Mouse (Mus musculus): ENCODE results near the gene Spata19. TPM values are rescaled to one million over a fixed set of nuclear protein-coding genes. Genes with fewer than 3 reads are reported as not detected.

Spata19 gene
- total RNA-seq, 1 experiment, result not detected

DNA sequence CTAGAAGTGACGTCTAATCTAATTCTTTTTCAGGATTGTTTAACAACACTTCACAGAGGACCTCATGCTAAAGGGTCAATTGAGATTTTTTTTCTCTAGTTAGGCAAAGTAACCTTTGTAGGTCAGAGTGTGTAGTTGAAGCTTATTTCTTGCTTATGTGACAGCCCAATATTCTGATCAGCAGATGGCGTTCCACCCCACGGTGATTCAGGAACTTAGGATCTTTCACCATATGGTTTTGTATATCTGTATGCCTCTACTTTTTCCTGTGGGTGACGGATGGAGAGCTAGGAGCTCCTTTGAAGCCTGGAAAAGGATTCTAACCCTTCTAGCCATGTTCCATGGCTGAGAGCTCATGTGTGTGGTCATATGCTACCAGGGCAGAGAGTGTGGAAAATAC, 27.9 kb downstream of the Spata19 start:
- TF ChIP-seq CHD2 (IDR thresholded peaks at IDR 0.05; ENCODE audit: low read depth, low read length) (no peak), HCFC1 (IDR thresholded peaks at IDR 0.05; ENCODE audit: borderline replicate concordance, insufficient read depth, low read length) (no peak), ZC3H11A (IDR thresholded peaks at IDR 0.05; ENCODE audit: borderline replicate concordance, low read depth, low read length) (no peak), ZNF384 (IDR thresholded peaks at IDR 0.05; ENCODE audit: low read depth, low read length) (no peak), MAFK (IDR thresholded peaks at IDR 0.05; ENCODE audit: insufficient read depth, low read depth, low read length) (no peak)
- Histone ChIP-seq H3K4me1 (ENCODE audit: control insufficient read depth in 2 of 2, insufficient read depth in 2 of 2, low read length in 2 of 2, poor library complexity in 1 of 2) (no peaks in the 10 kb centered on the region), H3K4me3 (ENCODE audit: insufficient read depth in 1 of 2, low read depth in 1 of 2, low read length in 2 of 2, poor library complexity in 1 of 2, severe bottlenecking in 1 of 2) (no peak overlapping the region), H3K9me3 (ENCODE audit: control insufficient read depth, insufficient read depth, low read depth, low read length) (no peaks in the 10 kb centered on the region), H3K27ac (ENCODE audit: insufficient read depth, low read depth, low read length, poor library complexity, severe bottlenecking) (no peak overlapping the region), H3K9ac (ENCODE audit: insufficient read depth, low read depth, low read length, poor library complexity, severe bottlenecking) (no peak overlapping the region), H3K36me3 (ENCODE audit: control insufficient read depth, insufficient read depth, low read length, poor library complexity, severe bottlenecking) (no peaks in the 10 kb centered on the region)
- DNase-seq (ENCODE audit: low read depth, low spot score), result no peak
- in situ Hi-C loops (cut with MboI; ENCODE audit: low sequenced_read_pairs in 2 of 2, unreplicated experiment in 2 of 2), result loop anchor here (25.0 kb wide), 3 partner anchors 313 to 813 kb away; no protein-coding TSS in a partner anchor

DNA sequence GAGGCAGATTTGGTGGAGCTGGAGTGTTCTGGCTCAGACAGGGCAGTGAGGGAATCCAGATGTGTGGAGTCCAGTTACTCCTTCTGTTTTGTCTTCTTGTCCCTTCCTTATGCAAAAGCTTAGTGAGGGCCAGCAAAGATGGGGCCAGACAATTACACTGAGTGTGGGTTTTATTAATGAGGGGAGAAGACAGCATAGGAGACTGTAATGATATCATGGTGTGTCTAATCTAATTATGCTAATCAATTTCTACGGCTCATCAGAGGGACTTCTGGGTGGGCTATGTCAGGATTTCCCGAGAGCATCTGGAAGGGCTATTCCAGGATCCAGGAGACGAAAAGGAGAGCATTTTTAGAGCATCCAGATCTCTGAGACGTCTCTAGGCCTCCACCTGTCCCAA, 32.0 kb downstream of the Spata19 start:
- TF ChIP-seq MAFK (IDR thresholded peaks at IDR 0.05; ENCODE audit: insufficient read depth, low read depth, low read length) (no peak), CHD2 (IDR thresholded peaks at IDR 0.05; ENCODE audit: low read depth, low read length) (no peak), ZC3H11A (IDR thresholded peaks at IDR 0.05; ENCODE audit: borderline replicate concordance, low read depth, low read length) (no peak), HCFC1 (IDR thresholded peaks at IDR 0.05; ENCODE audit: borderline replicate concordance, insufficient read depth, low read length) (no peak), ZNF384 (IDR thresholded peaks at IDR 0.05; ENCODE audit: low read depth, low read length) (no peak)

DNA sequence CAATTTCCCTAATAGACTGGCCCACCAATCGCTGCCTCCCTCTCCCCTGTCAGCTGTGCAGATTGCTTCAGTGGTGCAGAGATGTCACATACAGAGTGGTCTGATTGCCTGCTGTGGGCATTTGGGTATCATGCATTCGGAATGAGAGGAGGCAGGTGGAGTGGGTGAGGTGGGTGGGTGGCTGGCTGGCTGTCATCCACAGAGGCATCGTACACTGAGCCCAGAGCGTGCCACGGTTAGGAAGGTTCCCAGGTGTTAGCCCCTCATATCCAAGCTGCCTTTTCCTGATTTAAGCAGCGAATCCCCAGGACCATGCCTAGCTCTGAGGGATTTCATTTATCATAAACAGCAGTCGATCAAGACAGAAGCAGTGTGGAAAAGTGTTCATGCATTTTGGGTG, 36.7 kb downstream of the Spata19 start:
- Histone ChIP-seq H3K27ac (ENCODE audit: insufficient read depth, low read depth, low read length, poor library complexity, severe bottlenecking) (no peak overlapping the region), H3K36me3 (ENCODE audit: control insufficient read depth, insufficient read depth, low read length, poor library complexity, severe bottlenecking) (no peaks in the 10 kb centered on the region), H3K4me3 (ENCODE audit: insufficient read depth in 1 of 2, low read depth in 1 of 2, low read length in 2 of 2, poor library complexity in 1 of 2, severe bottlenecking in 1 of 2) (no peak overlapping the region), H3K4me1 (ENCODE audit: control insufficient read depth in 2 of 2, insufficient read depth in 2 of 2, low read length in 2 of 2, poor library complexity in 1 of 2) (no peaks in the 10 kb centered on the region), H3K9me3 (ENCODE audit: control insufficient read depth, insufficient read depth, low read depth, low read length) (no peaks in the 10 kb centered on the region), H3K9ac (ENCODE audit: insufficient read depth, low read depth, low read length, poor library complexity, severe bottlenecking) (no peak overlapping the region)
- no peak for TF ChIP-seq ZC3H11A (IDR thresholded peaks at IDR 0.05; ENCODE audit: borderline replicate concordance, low read depth, low read length)
- no peak for TF ChIP-seq MAFK (IDR thresholded peaks at IDR 0.05; ENCODE audit: insufficient read depth, low read depth, low read length)
- TF ChIP-seq HCFC1 (IDR thresholded peaks at IDR 0.05; ENCODE audit: borderline replicate concordance, insufficient read depth, low read length), result no peak
- TF ChIP-seq ZNF384 (IDR thresholded peaks at IDR 0.05; ENCODE audit: low read depth, low read length), result no peak
- no peak for TF ChIP-seq CHD2 (IDR thresholded peaks at IDR 0.05; ENCODE audit: low read depth, low read length)
- DNase-seq (ENCODE audit: low read depth, low spot score), result no peak
- in situ Hi-C loops (cut with MboI; ENCODE audit: low sequenced_read_pairs in 2 of 2, unreplicated experiment in 2 of 2), result no loop called here

More for the DNA sequence above, 32.0 kb downstream of the Spata19 start:
- no peak for DNase-seq (ENCODE audit: low read depth, low spot score)
- Histone ChIP-seq H3K4me1 (ENCODE audit: control insufficient read depth in 2 of 2, insufficient read depth in 2 of 2, low read length in 2 of 2, poor library complexity in 1 of 2) (no peaks in the 10 kb centered on the region), H3K4me3 (ENCODE audit: insufficient read depth in 1 of 2, low read depth in 1 of 2, low read length in 2 of 2, poor library complexity in 1 of 2, severe bottlenecking in 1 of 2) (no peak overlapping the region), H3K27ac (ENCODE audit: insufficient read depth, low read depth, low read length, poor library complexity, severe bottlenecking) (no peak overlapping the region), H3K9me3 (ENCODE audit: control insufficient read depth, insufficient read depth, low read depth, low read length) (no peaks in the 10 kb centered on the region), H3K9ac (ENCODE audit: insufficient read depth, low read depth, low read length, poor library complexity, severe bottlenecking) (no peak overlapping the region), H3K36me3 (ENCODE audit: control insufficient read depth, insufficient read depth, low read length, poor library complexity, severe bottlenecking) (no peaks in the 10 kb centered on the region)
- in situ Hi-C loops (cut with MboI; ENCODE audit: low sequenced_read_pairs in 2 of 2, unreplicated experiment in 2 of 2), result no loop called here

DNA sequence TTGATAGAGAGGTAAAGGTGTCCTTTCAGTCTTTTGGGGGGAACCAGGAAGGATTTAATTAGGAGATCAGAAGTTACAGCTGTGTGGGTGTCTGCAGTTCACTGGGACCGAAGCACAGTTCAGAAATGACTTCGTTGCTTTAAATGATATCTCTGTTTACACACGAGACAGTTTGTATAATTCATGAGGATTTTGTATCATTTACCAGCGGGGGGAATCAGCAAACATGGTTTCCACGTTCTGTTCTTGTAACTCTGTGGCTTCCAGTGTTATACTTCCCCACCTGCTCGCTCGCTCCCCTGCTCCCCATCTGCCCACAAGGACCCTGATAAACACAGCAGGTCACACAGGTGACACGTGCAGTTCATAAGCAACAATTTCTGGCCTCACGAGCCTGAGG, 39.3 kb downstream of the Spata19 start:
- Histone ChIP-seq H3K4me1 (ENCODE audit: control insufficient read depth in 2 of 2, insufficient read depth in 2 of 2, low read length in 2 of 2, poor library complexity in 1 of 2) (no peaks in the 10 kb centered on the region), H3K4me3 (ENCODE audit: insufficient read depth in 1 of 2, low read depth in 1 of 2, low read length in 2 of 2, poor library complexity in 1 of 2, severe bottlenecking in 1 of 2) (no peak overlapping the region), H3K9me3 (ENCODE audit: control insufficient read depth, insufficient read depth, low read depth, low read length) (no peaks in the 10 kb centered on the region), H3K27ac (ENCODE audit: insufficient read depth, low read depth, low read length, poor library complexity, severe bottlenecking) (no peak overlapping the region), H3K36me3 (ENCODE audit: control insufficient read depth, insufficient read depth, low read length, poor library complexity, severe bottlenecking) (no peaks in the 10 kb centered on the region), H3K9ac (ENCODE audit: insufficient read depth, low read depth, low read length, poor library complexity, severe bottlenecking) (no peak overlapping the region)
- no peak for DNase-seq (ENCODE audit: low read depth, low spot score)
- in situ Hi-C loops (cut with MboI; ENCODE audit: low sequenced_read_pairs in 2 of 2, unreplicated experiment in 2 of 2), result no loop called here
- no peak for TF ChIP-seq ZNF384 (IDR thresholded peaks at IDR 0.05; ENCODE audit: low read depth, low read length)
- no peak for TF ChIP-seq HCFC1 (IDR thresholded peaks at IDR 0.05; ENCODE audit: borderline replicate concordance, insufficient read depth, low read length)
- TF ChIP-seq MAFK (IDR thresholded peaks at IDR 0.05; ENCODE audit: insufficient read depth, low read depth, low read length), result no peak
- no peak for TF ChIP-seq CHD2 (IDR thresholded peaks at IDR 0.05; ENCODE audit: low read depth, low read length)
- no peak for TF ChIP-seq ZC3H11A (IDR thresholded peaks at IDR 0.05; ENCODE audit: borderline replicate concordance, low read depth, low read length)
